Mouse (Mus musculus) cerebellum, postnatal 10 days (tissue): ENCODE data around the gene Dhx38.
A peak's percentile ranks its signal among the peaks of the same experiment; 100 is the strongest.

ENCODE experiments used
- DNase-seq, 2 experiments: peaks; one replicate each; pipeline ENCODE4 v3.0.0; 2021; ENCODE audit warnings: mixed read lengths in 2 of 2

The Dhx38 gene

DNA sequence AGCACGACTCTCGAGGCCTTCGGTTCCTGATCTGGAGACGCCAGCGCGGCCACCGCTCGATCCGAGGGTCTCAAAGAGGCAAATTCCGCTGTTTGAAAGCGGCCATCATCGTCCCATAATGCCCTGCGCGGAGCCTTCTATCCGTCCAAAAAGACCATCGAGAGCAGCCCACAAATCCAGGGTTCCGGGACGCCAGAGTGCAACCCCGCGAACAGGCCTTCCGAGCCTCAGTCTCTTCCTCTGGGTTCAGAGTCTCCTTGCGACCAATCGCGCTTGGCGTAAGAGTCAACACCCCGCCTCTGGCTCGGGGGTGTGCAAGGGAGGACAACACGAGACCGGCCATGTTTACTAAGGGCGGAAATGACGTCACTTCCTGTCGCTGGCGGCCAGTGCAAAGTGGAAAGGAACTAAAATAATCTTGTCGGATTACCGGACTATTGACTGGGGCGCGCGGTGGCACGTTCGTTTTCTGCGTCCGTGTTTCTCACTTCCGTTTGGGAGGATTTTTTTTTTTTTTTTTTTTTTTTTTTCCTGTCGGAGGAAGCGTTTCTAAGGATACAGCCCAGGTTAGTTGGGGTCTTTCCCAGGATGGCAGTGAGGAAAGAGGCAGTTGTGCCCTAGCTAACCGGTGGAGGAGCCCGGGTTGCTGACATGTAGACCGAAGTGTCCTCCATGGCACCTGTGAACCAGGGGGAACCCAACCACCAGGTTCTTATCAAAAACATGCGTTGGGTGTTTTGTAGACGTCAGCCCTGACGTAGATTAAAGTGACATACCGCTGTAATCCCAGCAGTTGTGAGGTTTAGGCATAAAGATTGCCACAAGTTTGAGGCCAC is at the start of gene Dhx38, which contains the start of gene Txnl4b:
Dhx38 (minus strand) TSS at position 364 of the 836 bp plus-strand sequence.
Txnl4b (plus strand) TSS at position 395 of the 836 bp plus-strand sequence.
- peak; percentile 99 for DNase-seq

DNA sequence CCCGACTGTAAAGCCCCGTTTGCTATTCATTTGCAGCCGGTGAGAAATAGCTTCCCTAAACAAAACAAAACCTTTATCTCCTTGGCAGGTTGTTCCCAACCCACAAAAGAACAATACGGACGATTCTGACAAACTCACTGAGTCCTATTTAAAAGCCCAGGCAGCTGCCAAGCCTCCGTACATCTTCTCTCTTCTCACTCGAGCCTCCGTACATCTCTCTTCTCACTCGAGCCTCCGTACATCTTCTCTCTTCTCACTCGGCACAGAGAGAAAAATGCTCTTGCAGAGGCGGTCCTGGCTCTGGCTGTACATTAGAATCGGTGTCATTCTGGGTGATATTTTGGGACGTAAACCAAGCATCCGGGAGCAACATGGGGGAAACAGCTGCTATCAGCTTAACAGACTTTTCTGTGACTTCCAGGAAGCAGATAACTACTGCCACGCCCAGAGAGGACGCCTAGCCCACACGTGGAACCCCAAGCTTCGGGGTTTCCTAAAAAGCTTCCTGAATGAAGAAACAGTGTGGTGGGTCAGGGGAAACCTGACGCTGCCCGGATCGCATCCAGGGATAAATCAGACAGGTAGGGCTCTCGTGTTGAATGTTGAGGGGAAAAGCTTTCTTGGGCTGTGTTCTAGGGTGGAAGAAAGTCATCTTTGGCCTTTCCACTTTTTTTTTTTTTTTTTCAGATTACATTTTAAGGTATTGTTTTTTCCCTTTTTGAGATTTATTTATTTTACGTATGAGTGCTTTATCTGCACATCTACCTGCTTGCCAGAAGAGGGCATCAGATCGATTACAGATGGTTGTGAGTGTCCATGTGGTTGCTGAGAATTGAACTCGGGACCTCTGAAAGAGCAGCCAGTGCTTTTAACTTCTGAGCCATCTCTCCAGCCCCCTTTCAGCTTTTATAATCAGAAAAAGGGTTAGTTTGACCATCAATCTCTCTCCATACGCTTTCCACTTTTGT is 48.9 kb upstream of the Dhx38 start, which contains the start of gene Pkd1l3:
Pkd1l3 (plus strand) TSS at position 275 of the 968 bp plus-strand sequence.
- DNase-seq, result no peak

DNA sequence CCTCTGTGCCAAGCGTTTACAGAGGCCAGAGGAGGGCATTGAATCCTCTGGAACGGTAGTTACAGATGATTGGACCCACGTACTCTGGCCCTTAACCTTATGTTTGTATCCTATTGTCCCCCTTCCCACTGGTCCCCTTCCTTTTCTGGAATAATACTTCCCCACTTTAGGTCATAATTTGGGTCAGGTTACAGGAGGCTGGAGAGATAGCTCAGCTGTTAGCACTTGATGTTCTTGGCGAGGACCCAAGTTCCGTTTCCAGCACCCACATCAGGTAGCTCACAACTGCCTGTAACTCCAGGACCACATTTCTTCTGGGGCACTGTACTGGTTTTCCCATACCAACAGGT is 43.5 kb upstream of the Dhx38 start:
- DNase-seq, result peak; percentile 27 to 52

DNA sequence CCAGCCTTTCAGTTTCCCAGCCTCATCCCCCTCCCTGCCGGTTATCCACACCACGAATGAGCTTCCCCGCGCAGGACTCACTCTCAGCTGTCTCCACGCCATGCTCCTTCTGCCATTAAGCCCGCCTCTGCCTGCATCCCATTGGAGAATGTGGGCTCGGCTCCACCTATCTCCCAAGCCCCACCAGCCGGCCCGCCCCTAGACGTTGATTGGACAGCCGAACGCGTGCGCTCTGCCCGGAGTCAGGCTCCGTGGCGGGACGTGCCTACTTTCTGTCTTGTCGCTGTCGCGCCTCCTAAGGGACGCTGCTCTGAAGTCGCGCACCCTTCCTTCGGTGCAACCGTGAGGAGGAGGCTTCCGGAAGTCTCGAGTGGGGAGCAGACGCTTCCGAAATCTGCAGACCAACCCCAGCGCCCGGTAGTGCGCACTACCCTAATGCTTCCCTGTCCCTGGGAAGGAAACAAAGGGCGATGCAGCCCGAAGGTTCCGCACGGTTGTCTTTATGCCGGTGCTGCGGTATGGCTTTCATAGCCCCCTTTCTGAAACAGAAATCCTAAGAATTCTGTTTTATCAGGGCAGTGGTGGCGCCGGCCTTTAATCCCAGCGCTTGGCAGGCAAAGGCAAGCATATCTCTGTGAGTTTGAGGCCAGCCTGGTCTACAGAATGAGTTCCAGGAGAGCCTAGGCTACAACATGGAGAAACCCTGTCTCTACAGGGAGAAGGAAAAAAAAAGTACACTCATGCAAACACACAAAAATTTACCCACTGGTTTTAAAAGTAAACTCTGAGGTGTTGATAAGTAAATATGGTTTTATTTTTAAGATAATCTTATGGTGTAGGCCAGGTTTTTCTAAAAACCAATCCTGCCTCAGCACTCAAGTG is 42.9 kb upstream of the Dhx38 start, which contains the start of gene Dhodh:
Dhodh (minus strand) TSS at position 403 of the 882 bp plus-strand sequence.
- peak; percentile 97 to 98 for DNase-seq

DNA sequence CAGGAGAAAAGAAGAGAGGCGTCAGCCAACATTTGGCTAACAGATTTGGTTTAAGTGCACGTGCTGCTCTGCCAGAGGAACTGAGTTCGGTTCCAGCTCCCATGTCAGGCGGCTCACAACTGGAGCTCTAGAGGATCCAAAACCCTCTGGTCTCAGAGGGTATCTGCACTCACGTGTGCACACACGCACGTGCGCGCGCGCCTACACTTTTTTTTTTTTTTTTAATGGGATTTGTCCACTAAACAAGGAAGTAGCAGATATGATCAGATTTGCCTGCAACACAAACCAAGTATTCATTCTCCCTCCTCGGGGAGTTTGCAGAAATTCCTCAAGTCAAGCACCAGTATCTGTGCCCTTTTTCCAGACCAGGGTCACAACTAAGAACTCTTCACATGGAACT is 42.0 kb upstream of the Dhx38 start:
- peak in 1 of 2 experiments; percentile 16 for DNase-seq

DNA sequence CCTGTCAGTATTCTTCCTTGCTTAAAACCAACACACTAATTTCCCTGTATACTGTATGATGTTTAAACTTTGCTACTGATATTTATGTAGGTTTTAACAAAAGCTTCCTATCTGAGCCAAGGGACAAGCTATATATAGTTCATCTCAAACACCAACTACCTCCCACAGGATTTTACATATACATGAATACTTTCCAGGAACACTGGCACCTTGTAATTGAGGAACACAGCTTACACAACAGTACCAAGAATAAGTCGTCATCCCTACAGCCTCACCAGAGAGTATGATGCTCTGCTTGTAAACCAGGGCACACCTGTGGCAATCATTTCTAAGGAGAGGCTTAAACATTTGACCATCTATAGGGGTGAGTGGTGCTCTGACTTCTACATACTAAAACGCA is 41.1 kb upstream of the Dhx38 start:
- DNase-seq, result no peak

DNA sequence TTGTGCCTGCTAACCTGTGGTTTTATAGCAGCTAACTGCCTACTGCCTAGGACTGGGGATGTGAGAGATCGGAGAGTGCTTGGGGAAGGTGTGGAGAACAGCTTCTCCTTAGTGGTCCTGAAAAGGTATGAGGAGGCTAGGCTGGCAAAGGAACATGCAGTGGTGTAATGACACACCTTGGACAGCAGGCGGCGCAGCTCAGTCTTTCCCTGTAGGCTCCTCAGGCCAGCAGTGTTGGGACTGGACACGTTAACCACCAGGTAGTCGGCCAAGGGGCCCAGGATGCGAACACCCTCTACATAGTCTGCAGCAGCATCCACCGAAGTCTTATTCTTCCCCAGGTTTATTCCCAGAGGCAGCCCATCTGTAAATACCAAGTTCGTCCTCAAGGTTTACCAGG is 30.2 kb upstream of the Dhx38 start:
- DNase-seq, result peak; percentile 66 to 68

DNA sequence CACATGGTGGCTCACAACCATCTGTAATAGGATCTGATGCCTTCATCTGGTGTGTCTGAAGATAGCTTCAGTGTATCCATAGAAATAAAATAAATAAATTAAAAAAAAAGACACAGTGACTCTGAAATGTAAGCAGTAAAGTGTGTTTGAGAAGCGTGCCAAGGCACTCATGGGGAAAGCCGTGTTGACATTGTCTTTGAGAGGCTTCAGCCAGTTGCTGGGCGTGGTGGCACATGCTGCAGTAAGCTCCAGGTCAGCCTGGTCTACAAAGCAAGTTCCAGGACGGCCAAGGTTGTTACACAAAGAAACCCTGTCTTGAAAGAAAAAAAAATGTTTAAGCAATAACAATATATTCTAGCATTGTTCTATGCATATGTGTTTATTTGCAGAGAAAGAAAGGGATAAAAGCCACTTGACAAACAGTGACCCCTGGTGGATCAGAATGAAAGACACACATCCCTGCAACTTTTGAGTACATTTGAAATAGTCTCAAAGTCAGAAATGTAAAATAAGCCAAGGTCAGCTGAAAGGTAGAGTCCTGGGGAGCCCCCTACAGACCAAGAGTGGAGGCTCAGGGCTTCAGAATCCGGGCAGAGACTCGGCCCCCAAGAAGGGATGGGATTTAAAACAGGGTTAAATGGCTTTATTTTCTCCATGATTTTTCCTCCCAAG is 27.6 kb upstream of the Dhx38 start:
- peak; percentile 14 to 38 for DNase-seq

DNA sequence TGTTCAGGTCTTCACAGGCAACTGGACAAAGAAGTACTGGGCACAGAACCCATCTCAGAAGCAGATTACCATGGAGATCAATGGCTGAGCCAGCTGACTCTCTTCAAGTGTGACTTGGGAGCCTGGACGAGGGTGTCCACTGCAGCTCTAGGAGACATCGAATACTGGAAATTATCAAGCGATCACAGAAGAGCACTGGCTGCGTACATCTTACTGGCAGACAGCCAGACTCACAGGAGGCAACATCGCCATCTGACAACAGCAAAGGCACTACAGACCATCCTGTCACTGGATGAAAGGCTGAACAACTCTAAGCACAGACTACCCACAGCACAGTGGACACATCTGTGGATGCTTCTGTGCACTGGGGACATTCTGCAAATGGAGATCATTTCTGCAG is 26.5 kb upstream of the Dhx38 start:
- DNase-seq, result peak; percentile 27 to 34

DNA sequence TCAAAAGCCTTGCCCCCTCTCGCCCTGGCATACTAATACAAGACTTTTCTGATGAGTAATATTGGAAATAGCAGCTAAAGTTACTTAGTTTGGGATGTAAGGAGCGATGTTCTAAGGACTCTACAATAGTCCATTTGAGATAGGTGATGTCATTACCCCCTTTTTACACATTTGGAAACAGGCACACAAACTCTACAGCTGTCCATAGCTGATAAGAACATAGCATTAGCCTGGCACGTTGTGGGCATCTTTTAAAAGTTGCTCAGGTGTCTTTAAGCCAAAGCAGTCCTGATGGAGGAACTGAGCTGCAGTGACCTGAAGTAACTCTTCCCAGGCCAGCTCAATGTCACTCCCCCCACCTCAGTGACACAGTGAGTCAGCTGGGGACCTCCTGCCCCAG is 25.7 kb upstream of the Dhx38 start:
- DNase-seq, result no peak

DNA sequence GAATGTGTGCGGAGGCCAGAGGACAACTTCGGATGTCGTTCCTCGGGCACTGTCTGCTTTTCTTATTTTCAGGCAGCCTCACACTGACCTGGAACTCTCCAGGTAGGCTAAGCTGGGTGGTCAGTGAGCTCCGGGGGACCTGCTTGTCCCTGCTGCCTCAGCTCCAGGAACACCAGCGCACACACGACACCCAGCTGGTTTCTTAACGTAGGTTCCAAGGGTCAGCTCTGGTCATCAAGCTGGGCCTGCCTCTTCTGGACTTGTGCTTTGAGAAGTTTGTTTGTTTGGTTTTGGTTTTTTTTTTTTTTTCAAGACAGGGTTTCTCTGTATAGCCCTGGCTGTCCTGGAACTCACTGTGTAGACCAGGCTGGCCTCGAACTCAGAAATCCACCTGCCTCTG is 25.2 kb upstream of the Dhx38 start:
- no peak for DNase-seq

DNA sequence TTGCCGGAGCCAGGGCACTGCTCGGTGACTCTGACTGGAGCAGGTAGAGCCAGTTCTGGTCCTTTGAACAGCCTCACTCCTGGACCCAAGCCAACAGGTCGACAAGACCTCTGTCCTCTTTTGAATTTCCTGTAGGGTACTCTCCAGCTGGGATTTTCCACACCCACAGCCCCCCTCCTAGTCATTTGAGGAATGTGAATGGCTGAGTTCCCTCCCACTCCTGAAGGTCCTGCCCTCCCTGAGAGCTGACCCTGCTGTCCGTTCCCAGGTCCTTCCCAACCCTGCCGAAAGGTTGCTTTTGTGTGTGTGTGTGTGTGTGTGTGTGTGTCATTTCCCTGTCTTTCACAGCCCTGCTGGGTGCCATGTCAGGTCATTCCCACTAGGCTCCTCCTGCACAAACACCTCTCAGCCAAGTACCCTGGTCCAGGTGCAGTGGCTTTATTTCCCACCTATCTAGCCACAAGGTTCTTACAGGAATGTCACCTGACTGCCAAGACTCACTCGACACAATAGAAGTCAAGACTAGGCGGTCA is 21.4 kb upstream of the Dhx38 start:
- DNase-seq, result no peak

DNA sequence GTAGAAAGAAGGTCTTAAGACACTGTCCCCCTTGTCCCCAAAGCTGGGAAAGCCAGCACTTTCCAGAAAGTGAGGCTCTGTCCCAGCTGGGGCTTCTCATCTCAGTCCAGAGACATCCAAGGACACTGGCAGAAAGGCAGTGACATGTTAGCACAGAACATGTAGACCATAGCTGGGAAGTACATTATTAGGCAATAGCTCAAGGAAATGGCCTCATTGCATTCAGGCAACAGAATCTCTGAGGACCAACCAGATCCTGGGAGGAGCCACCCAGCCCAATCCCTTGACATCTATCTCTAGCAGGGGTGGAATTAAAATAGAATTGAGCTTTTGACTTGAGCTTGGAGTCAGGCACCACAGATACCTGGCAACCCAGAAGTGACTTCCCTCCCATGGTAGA is 20.0 kb upstream of the Dhx38 start:
- DNase-seq, result no peak

DNA sequence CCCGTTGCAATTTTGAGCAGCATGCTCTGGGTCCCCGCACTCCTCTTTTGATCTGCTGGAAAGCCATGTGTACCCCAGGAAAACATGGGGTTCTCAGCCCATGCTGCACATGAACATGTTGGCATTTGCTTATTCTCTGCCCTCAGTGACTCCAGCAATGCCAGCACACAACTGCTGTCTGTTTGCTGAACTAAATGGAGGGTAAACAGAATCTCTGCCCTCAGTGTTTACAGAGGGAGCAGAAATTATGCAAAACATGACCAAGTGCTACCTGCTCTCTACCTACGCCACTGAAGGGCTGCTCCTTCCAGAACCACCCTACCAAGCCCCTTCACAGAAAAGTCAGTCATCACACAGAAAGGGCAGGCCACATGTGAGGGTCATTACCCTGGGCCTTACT is 19.2 kb upstream of the Dhx38 start:
- DNase-seq, result no peak

DNA sequence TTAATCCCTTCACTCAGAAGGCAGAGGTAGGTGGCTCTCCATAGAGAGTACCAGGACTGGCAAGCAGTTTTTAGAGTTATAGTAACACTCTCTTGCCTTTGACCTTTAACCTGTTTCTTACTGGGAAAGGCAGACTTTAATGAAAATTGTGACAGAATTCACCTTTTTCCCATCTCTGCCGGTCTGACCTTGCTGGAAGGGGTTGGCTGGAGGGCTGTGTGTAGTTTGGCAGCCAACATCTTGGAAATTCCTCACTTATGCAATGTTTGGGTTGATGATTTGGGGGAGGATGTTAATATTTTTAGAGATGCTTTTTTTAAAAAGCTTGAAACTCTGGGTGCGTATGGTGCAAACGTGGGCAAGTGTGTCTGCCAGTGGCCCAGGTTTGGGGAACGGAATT is 18.6 kb upstream of the Dhx38 start:
- no peak for DNase-seq

DNA sequence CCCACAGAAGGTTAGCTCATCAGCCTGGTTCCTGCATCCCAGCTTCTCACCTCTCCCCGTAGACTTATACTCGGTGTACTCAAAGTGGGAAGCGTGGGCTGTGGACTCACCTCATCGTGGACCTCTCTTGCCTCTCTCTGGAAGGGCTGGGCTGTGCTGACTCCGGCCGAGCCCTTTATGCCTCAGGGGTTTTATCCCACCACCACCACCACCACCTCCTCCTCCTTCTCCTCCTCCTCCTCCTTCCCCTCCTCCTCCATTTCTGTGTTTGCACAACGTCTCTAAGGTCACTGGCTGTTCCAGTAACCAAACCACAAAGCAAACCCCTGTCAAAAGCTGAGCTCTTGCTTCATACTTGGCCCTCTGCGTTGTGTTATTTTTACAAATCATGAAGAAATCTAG is 13.2 kb upstream of the Dhx38 start, which contains the start of gene Hp:
Hp (minus strand) TSS at position 273 of the 402 bp plus-strand sequence.
- DNase-seq, result no peak

DNA sequence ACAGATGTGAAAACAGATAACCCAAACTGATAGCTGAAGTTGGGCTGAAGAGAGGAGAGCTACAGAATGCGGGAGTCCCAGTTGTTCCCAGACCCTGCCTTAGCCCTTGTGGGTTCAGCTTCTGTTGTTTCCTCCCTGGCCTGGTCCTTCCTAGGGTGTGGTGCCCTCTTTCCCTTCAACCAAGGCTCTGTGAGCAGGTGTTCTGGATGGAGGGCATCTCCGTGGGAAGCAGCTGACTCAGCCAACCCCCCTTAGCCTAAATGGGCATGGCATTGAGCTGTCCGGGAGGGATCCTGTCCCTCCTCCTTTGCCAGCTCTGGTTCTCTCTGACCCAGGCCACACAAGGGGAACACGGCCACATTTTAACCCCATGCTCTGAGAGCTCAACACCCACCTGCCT is 10.7 kb upstream of the Dhx38 start:
- DNase-seq, result no peak

DNA sequence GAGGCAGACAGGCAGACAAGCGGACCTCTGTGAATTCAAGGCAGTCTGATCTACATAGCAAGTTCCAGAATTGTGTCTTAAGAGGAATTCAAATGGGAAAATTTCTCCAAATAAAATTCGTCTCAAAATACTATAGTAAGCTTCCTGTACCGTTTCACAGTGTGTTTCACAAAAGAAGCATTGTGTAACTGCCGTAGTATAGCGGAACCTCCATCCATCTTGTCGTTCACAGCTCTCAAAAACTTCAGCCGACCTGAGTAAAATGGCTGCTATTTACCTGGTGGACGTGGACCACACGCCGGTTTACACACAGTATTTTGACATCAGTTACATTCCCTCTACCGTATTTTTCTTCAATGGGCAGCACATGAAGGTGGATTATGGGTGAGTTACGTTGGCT is 5.5 kb upstream of the Dhx38 start:
- DNase-seq, result no peak

DNA sequence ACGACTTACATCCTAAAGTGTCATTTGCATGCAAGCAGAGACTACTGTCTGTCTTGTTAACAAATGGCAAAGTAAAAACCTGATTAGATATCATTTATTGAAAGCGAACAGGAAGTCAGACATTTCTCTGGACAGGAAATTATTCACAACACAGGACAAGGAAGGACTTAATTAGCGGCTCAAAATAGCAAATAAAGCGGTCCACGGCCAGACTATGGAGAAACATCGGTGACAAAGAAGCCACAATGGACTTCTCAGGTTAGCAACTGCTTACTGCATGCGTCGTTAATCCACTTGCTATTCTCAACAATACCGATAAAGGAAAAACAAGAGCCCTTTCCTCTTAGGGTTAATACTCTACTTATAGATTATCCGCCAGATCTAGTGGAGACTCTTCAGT is 895 bp downstream of the Dhx38 start:
- no peak for DNase-seq

DNA sequence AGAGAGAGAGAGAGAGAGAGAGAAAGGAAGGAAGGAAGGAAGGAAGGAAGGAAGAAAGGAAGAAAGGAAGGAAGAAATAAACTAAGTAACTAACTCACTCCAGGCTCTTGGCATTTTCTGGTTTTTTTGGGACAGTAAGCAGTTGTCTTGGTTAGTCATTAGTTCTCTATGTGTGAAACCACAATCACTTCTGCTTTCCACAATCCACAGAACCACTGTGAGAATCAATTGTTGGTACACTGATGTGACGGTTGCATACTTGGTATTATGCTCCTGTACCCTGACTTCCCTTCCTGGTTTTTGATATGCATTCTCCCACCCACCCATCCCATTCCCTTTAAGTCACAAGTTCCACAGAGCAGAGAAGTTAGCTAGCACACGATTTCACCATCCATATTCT is 1.8 kb downstream of the Dhx38 start:
- no peak for DNase-seq

DNA sequence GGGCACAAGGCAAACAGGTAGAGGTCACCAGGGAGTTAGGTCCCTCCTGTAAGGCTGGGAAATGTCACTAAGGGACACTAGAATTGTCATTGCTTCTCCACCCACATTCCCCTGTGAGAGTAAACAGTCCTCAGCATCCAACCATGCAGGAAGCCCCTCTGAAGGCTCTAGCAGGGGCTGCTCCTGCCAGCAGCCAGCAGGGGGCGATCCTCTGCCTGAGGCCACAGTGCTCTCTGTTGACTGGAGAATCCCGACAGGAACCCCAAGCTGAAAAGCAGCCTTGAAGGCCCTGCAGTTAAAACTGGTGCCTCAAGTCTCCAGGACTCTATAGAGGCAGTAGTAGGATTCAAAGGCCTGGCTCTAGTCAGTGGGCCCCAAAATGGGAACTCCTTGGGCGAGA is 14.0 kb downstream of the Dhx38 start:
- peak; percentile 54 for DNase-seq

DNA sequence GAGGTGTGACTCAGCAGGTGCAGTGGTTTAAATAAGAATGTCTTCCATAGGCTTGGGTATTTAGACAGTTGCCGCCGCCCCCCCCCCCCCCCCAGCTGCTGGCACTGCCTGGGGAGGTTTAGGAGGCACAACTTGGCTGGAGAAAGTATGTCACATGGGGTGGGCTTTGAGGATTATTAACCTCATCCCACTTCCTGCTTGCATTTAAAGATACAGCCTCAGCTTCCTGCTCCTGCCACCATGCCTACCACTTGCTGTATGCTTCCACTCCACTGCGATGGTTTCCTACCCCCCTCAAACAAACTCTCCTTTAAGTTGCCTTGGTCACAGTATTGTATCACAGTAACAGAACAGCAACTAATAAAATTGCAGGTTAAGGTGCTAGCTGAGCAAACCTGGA is 21.6 kb downstream of the Dhx38 start:
- DNase-seq, result no peak
